Mouse (Mus musculus) cerebellum, adult 2 months (tissue): ENCODE measurements at regions not wholly inside any gene's neighbourhood (a gene's known extent, or its start where the extent isn't known, plus 50 kb on each side); places are given as distances from the start of the nearest gene placed in this dataset.

Source experiments
- DNase-seq, 2 experiments: peaks; one replicate each; pipeline ENCODE4 v3.0.0; 2021
- H3K27ac ChIP-seq: fragments of 200-500 bp; 2 replicates; pipeline ENCODE4 v1.5.1; 2012; ENCODE audit warnings: low read length, control low read depth, inconsistent platforms; ENCODE audit not compliant: insufficient read depth
- H3K27me3 ChIP-seq: fragments of 200-500 bp; 2 replicates; pipeline ENCODE4 v1.6.1; 2012; ENCODE audit warnings: inconsistent platforms, mild to moderate bottlenecking, low read length, moderate library complexity; ENCODE audit not compliant: control insufficient read depth, insufficient read depth
- H3K4me1 ChIP-seq: fragments of 200-500 bp; 2 replicates; pipeline ENCODE4 v1.6.1; 2011; ENCODE audit warnings: low read length; ENCODE audit not compliant: control insufficient read depth, insufficient read depth
- H3K4me3 ChIP-seq: fragments of 200-500 bp; replicated peaks from 2 replicates; pipeline ENCODE3; 2011; ENCODE audit warnings: mild to moderate bottlenecking, low read depth, low read length, control low read depth; ENCODE audit not compliant: insufficient read depth
- CTCF ChIP-seq: fragments of 200-500 bp; IDR thresholded peaks from 2 replicates; pipeline ENCODE4 v1.5.1; 2011; ENCODE audit warnings: low read depth, mild to moderate bottlenecking, control low read depth, low read length, moderate library complexity, borderline replicate concordance; ENCODE audit not compliant: insufficient read depth
- POLR2A ChIP-seq: fragments of 200-500 bp; IDR thresholded peaks from 2 replicates; pipeline ENCODE4 v1.6.1; 2011; ENCODE audit warnings: low read length, control low read depth, borderline replicate concordance; ENCODE audit not compliant: insufficient read depth
- WGBS: fragments of 180-500 bp; shearing (Covaris S2); methylation state at CpG from one replicate; pipeline ENCODE4 v1.1.7; 2018; 5-methylcytosine and 5-hydroxymethylcytosine counted together

DNA sequence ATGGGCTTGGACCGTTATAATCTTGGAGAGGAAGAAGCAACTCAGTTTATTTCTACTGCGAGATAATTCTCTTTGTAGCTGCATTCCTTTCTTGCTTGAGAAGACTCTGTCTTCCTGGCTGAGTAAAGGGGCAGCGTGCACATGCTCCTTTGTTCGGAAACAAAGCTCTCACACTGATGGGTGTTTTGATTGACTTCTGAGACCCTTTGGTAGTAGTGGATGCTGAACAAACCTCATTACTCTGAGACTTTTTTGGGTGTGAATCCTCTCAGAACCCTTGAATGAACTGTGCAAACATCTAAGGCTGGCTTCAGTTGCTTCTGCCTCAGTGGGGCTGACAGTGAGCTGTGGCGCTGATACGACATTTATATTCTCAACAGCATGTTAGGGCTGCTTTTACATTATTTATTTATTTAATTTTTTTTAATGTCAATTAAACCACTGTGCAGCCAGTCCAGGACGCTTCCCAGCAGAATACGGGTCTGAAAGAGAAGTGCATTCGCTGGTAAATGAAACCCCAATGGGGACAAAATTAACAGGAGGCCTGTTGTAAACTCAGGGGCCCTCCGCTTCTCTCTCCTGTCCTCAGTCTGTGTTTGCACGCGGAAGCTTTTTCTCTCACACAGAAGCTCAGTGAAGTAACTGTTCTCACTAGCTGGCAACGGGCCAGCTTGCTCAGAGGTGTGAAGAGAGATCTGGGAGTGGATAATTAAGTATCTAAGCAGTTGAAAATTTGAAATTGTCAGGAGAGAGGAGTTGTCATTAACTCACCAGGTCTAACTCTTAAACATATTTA lies 380.1 kb upstream of the Slc30a5 start:
- Histone ChIP-seq H3K4me1 (peaks cover 15% of the 10 kb centered on the region), H3K27me3 (no peaks in the 10 kb centered on the region), H3K27ac (no peak overlapping the region), H3K4me3 (no peak overlapping the region)
- TF ChIP-seq POLR2A: no peak
- no peak for TF ChIP-seq CTCF
- DNase-seq: peak; percentile 60 to 67
- 68% methylated on average over 13 of the region's 13 CpGs for WGBS

DNA sequence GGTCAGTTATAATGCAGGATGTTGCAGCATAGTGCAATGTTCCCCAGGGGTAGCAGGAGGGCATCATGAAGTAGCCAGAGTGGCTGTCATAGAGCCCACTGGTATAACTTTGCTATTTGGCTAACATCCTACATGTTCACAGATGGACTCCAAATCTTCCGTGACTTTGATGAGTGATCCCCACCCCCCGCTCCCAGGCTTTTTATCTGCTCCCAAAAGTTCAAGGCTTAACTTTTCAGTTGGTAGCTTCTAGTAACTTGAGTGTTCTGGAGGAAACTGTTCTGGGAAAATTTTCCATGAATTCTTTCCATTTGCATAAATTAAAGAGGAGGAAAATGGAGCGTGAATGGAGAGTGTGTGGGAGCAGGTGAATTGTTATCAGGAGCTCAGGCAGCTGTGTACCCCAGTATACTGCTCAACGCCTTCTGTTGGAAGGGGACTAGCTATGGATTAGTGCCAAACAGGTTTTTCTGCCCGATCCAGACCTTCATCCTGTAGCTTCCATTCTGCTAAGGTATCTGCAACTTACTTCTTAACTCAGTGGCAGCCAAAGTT lies 379.2 kb upstream of the Slc30a5 start:
- Histone ChIP-seq H3K27me3 (no peaks in the 10 kb centered on the region), H3K4me1 (peaks cover 15% of the 10 kb centered on the region), H3K27ac (no peak overlapping the region), H3K4me3 (no peak overlapping the region)
- WGBS: 74% methylated on average over 5 of the region's 5 CpGs
- no peak for DNase-seq
- TF ChIP-seq CTCF (no peak), POLR2A (no peak)

DNA sequence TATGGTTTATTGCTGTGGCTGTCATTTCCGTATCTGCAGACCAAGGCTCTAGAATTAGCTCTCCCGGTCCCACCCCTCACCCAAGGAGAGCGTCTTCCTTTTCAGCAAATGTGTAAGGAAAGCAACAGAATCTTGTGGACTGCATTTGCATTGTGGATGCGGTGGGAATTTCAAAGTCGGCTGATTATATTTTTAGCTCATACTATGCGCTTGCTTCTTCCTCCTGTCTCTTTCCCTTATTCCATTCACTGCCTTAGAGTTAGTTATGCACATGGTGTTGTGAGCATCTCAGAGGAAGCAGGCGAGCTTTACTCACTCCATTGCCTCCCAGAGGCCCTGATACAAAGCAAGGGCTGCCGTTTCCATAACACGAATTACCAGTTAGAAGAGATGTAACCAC lies 375.6 kb upstream of the Slc30a5 start:
- TF ChIP-seq POLR2A (no peak), CTCF (no peak)
- no peak for DNase-seq
- H3K27ac ChIP-seq: no peak overlapping the region
- peaks cover 3% of the 10 kb centered on the region; the same call in 1 of the 2 replicates for H3K4me1 ChIP-seq
- 94% methylated on average over 9 of the region's 9 CpGs for WGBS
- H3K4me3 ChIP-seq: no peak overlapping the region
- no peaks in the 10 kb centered on the region for H3K27me3 ChIP-seq

DNA sequence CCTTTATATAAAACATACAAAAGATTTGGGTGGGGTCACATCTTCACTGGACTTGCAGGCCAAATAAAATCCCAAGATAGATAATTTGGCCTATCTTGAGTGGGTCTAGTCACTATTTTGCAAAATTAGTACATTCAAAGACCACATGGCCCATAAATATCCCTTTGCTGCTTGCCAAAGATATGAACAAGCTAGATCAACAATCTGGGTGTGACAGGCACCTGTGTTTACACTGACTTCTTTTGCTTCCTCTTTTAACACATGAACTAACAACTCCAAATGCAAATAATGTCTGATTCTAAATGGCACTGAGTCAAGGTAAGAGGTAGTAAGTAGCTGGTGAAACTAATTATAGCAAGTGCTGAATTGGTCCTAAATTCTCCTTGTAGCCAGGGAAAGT lies 370.2 kb upstream of the Slc30a5 start:
- Histone ChIP-seq H3K27ac (no peak overlapping the region), H3K4me3 (no peak overlapping the region), H3K27me3 (no peaks in the 10 kb centered on the region; the same call in 1 of the 2 replicates), H3K4me1 (no peaks in the 10 kb centered on the region)
- no peak for DNase-seq
- no peak for TF ChIP-seq POLR2A
- no peak for TF ChIP-seq CTCF

DNA sequence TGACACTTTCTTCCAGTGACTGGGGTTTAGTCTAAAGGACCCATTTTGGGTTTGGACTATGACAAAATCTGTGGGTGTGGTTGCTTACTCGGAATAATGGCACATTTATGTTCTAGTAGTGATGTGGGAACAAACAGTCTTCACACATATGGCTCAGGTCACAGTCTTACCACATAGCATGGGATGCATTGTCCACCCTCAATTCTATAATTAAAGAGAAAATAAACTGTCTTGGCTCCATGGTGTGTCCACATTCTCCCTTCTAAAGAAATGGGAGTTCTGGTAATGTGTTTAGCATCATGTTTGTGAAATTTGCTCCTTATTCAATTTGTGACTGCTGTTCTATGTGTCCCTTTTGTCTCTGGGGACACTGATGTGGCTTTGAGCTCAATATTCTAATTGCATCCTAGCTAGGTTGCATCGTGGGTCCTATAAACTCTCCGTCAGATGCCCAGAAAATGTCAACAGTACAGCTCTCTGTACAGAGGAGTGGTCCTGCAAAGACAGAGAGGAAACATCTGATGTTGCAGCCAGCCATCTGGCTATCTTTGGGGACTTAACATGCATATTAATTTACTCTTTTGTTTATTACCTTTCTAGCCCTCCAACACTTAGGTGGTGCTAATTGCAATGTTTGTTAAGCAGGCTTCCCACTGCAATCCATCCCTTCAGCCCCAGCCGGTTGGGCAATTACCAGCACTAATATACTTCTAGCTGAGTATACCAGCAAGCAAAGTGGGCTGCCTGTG lies 369.5 kb upstream of the Slc30a5 start:
- H3K4me3 ChIP-seq: no peak overlapping the region
- no peaks in the 10 kb centered on the region for H3K4me1 ChIP-seq
- DNase-seq: no peak
- H3K27ac ChIP-seq: no peak overlapping the region
- 50% methylated on average over 4 of the region's 4 CpGs for WGBS
- TF ChIP-seq CTCF: no peak
- TF ChIP-seq POLR2A: no peak
- H3K27me3 ChIP-seq: no peaks in the 10 kb centered on the region; the same call in 1 of the 2 replicates

DNA sequence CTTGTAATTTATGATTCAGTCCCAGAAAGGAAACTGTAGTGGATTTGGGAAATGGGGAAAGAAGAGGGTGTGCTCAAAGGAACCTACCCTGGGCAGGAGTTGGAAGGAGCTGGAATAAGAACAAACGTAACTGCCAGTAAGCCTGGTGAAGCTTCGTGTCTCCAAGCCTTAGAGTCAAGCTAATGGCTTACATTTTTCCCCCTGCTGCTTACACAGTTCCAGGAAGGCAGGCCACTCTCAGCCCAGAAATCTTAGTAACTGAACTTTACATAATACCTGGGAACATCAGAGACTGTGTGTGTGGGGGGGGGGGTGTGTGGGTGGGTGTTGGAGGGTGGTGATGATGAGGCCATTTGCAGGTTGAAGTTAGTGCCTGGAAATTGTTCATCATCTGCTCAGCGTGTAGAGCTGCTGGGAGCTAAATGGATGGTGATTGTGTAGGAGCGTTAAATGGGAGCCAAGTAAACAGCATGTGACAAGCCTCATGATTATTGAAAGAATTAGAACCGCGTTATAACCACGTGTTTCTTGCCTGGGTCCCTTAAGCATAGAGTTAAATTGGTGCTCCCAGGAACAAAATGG lies 357.1 kb upstream of the Slc30a5 start:
- no peak overlapping the region for H3K27ac ChIP-seq
- 53% methylated on average over 7 of the region's 7 CpGs for WGBS
- H3K4me1 ChIP-seq: no peaks in the 10 kb centered on the region
- H3K4me3 ChIP-seq: no peak overlapping the region
- no peaks in the 10 kb centered on the region for H3K27me3 ChIP-seq
- DNase-seq: no peak
- TF ChIP-seq CTCF (no peak), POLR2A (no peak)

DNA sequence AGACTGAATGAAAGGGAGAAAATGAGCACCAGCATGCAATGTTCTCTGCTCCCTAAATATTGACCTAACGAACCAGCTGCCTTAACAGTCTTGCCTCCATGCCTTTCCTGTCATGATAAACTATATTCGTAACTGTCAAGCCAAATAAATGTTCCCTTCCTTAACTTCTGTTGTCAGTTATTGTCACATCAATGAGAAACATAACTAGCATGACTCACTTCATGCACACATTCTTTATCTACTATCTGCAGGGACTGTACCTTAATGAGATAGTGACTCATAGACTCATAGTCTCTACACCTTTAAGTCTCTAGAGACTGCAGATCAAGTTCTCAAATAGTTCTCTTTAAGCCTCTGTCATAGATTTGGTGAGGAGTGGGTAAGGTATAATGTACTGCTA lies 349.2 kb upstream of the Slc30a5 start:
- 80% methylated on average over 2 of the region's 2 CpGs for WGBS
- H3K27me3 ChIP-seq: no peaks in the 10 kb centered on the region
- no peak for DNase-seq
- no peak overlapping the region for H3K4me3 ChIP-seq
- no peaks in the 10 kb centered on the region for H3K4me1 ChIP-seq
- no peak overlapping the region for H3K27ac ChIP-seq
- TF ChIP-seq CTCF (no peak), POLR2A (no peak)
